Mouse (Mus musculus): Measurements from ENCODE around the gene Tax1bp3.

The Tax1bp3 gene

DNA sequence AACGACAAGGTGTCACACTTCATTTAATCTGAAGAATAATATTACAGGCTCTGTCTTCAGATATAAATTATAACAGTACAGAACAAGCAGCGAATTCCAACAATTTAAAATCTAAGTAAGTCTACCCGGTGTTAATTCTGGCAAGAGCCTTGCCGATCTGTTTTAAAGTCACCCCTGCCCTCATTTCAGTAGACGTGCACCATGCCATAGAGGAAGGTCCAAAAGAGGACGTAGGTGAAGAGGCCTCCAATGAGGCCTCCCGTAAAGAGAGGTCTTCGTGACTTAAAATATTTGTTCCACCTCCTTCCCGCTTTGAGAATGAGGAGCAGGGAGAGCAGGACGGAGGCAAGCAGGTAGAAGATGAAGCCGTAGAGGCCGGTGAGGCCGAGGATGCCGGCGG lies 697 bp upstream of the Tax1bp3 start:
- no peak for DNase-seq

- peak; percentile 79 for DNase-seq
Observed at GRCm38 (mm10) chr11:73177509-73177875, 609 bp downstream of the Tax1bp3 start.

DNA sequence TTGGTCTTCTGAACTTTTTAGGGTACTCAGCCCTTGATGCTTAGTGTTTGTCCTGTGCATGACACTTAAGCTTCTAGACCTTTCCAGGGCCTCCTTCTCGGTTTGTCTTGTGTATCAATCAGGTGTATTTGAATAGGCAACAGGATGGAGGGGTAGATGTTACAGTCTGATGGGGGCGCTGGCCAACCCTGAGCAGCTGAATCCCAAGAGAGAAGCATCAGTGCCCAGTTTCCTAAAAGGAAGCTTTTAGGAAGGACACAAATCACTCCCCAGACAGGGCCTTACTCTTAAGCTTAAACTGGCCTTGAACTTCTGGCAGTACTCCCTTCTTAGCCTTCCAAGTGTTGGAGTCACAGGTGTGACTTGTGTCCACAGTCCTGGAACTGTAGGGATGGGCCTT lies 1.0 kb downstream of the Tax1bp3 start:
- DNase-seq = peak; percentile 58

DNA sequence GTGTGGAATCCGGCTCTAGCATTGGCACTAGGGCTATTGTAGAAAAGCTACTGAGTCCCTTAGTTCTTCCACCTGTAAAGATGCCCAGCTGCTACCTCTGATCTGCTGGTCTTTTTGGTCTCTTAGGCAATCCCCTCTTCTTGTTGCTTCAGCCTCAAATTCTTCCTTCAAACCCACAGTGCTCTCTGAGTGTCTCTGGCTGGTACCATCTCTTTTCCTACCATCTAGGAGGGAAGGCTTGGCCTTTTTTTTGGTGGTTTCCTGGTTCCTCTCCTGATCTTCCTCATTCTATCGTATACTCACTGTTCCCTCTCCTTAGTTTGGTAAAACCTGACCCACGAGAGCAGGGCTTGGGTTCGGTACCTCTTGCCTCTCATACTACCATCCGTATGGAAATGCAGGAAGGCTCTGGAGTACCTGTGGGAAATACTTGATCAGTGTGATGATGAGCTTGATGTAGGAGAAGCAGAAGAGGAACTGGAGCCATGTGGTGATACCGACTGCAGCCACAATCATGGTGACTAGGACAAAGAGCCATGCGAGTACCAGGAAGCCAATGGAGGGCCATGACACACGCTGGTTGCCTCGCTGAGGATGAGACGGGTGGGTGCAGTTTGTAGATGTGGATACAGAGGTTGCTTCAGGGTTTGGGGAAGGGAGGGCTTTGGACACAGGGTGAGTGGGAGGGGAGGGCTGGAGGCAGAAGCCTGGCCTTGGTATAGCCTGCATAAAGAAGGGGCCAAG lies 9.2 kb downstream of the Tax1bp3 start:
- no peak for DNase-seq

- DNase-seq = peak; percentile 61
Observed at GRCm38 (mm10) chr11:73187231-73187630, 10.3 kb downstream of the Tax1bp3 start.

DNA sequence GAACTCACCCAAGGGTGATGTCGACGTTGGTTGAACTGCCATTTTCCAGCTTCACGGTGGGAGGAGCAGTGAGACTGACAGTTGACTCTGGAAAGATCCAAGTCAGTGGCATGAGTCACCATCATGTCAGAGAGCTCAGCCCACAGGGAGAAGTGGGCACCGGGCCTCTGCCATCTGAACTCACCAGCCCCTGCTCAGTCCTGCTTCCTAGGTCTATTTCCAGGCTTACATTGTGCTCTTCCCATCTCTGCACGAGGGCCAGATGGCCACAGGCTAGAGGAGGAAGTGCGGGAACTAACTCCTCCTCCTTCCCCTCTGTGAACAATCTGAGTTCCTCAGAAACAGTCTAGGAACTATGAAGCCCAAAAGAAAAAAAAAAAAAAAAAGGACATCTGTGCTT lies 16.2 kb downstream of the Tax1bp3 start:
- no peak for DNase-seq

DNA sequence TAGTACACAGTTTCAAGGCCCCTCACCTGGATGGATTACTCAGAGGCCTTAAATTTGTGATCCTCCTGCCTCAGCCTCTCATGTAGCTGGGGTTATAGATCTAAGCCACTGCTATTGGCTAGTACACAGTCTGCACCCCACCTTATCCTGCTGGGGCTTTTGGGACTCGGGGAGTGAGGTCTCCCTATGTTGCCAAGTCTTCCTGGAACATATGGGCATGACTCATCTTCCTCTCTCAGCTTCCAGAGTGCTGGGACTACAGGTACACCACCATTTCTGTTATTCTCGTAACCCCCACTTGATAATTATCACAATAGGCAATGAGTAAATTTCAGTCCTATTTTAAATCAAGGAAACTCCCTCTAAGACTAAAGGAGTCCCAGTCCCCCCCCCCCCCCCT lies 17.6 kb downstream of the Tax1bp3 start:
- DNase-seq = no peak

DNA sequence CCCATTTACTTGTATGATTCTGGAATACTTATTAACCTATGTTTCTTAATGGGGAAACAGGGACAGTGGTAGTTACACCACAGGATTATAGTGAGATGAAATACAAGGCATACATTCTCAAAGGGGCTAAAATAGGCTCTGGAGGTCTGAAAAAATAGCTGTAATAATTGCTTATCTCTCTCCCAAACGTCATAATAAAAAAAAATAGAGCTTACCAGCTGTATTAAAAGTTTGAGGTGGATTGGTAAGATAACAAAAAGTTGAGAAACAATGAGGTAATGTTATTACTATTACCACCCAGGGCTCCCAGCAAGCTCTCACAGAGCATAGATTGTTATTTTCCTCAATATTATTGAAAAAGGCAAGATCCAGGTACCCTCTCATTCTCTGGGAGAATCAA lies 21.3 kb downstream of the Tax1bp3 start:
- no peak for DNase-seq

GRCm38 (mm10) chr11:73198603-73199229 lies 21.8 kb downstream of the Tax1bp3 start, which contains the start of gene Ctns:
Ctns (minus strand) TSS chr11:73199042.
- DNase-seq = peak; percentile 94

DNA sequence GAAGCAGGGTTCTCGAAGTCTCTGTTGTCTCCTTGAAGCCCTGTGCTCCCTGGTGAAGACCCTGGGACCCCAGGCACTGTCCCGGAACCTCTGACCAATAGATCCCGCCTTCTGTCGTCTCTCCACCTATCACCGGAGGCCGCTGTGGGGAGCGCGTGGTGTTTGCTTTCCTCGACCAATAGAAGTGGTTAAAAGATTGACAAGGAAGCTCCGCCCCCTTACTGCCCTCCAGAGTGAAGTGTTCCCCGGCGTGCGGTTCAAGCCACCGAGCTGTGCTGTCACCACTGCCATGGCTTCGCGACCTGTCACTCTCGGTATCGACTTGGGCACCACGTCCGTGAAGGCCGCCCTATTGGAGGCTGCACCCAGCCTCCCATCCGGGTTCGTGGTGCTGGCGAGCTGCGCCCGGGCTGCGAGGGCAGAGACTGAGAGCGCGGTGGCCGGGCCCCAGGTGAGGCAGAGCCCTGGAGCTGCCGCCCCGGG lies 22.4 kb downstream of the Tax1bp3 start, which contains the start of gene Shpk:
Gene Shpk (plus strand): TSS at position 231 of the 483 bp plus-strand sequence.
- peak; percentile 98 for DNase-seq

DNA sequence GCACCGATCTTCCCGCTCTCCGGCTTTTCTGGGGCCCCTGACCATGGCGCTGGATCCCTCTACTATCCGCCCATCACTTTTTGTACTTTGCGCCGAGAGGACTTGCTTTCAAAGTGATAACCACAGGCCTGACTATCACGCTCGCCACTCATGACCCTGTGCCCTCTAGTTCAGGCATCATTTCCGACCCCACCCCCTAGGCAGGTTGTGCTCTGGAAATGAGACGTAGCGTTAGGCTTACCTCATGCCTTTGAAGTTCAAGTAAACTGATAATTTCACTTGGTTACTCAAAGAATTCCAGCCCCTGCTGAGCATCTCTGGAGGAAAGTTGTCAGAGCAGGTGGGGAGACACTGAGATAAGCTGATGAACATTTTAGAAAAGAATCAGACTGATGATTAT lies 23.0 kb downstream of the Tax1bp3 start:
- peak; percentile 55 for DNase-seq

DNA sequence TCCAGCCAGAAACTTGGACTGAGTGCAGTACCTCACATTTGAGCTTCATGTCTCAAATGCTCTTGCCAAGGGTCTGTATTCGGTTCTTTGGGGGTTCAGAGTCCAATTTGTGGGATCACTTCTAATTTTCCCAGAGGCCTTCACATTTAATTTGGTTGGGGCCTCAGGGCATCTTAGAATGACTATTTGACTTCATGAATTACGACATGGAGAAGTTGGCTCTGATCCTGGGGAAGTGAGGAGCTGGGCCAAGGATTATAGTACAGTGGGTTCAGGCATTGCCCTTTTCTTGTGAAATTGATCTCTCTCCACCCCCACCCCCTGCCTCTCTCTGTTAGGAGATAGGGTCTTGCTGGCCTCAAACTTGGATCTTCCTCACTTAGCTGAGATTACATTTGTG lies 24.1 kb downstream of the Tax1bp3 start:
- DNase-seq = peak; percentile 56

DNA sequence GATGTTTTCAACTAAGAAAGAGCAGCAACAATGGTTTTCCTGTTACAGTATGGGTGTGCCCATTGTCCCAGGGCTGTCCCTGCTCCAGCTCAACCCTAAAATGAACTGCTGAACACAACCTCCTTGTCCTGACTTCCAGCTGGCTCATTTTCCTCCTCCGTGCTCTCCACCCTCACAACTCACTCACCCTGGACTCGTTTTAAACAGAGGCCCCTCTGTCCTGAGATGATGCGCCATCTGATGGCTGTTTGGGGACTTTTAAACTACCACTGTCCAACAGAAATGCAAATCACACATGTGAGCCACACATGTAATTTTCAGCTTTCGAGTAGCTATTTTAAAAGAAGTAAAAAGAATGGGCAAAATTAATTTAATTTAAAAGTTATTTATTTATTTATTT lies 24.7 kb downstream of the Tax1bp3 start:
- no peak for DNase-seq

DNA sequence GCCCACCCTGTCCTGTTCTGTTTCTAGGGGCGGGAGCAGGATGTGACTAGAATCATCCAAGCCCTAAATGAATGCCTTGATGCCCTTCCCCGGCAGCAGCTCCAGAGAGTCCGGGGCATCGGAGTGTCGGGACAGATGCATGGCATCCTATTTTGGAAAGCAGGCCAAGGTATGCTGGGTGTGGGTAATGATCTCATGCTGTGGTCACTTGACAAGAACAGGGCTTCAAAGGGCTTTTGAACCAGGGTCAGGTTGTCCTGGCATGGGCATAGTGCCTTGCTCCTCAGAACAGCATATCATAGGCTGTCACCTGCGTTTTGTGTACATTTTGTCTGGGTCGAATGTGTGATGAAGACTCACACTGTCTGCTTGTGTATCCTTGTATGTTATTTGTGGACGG lies 27.0 kb downstream of the Tax1bp3 start:
- DNase-seq = no peak

DNA sequence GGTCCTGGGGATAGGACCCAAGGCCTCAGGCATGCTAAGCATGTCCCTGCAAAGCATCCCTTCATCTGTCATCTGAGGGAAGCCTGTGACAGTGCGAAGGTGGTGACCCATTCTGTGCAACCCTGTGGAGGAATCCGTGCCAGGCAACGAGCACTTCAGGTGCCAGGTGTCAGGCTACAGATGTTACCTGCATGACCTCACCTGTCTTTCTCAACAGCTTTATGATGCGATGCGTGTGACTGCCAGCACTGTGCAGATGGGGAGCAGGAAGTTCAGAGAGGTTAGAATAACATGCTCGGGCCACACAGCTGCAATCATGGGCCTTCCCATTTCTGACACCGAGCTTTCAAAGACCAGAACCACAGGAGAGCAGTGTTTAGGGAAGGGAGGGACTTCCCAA lies 28.3 kb downstream of the Tax1bp3 start:
- DNase-seq = no peak

- no peak for DNase-seq
Observed at GRCm38 (mm10) chr11:73207621-73208020, 30.7 kb downstream of the Tax1bp3 start.

DNA sequence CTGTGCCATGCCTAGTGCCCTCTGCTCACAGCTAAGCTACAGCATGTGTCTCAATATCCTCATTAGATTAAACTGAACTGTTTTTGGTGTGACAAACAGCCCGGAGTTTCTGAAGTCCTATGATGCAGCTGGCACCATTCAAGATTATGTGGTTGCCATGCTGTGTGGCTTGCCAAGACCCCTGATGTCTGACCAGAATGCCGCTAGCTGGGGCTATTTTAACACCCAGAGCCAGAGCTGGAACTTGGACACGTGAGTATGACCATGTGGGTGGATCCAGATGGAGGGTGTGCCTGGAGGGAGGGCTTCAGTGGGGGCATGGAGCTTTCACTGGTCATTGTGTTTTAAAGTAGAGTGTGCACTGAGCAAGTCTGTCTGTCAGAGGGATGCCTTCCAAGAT lies 37.1 kb downstream of the Tax1bp3 start:
- DNase-seq = no peak

DNA sequence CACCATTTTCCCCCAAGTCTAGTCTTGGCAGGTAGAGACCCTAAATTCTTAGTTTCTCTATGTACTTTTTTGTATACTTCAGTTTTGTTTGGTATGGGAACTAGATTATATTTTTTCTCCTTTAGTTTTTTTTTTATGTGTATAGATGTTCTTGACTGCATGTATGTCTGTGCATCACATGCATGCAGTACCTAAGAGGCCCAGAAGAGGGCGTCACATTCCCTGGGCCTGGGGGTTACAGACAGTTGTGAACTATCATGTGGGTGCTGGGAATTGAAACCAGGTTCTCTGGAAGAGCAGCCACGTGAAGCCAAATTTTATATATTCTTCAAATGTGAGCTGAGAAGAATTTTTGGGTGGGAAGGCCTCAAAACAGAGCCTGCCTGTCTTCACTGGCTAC lies 42.8 kb downstream of the Tax1bp3 start:
- DNase-seq = no peak

DNA sequence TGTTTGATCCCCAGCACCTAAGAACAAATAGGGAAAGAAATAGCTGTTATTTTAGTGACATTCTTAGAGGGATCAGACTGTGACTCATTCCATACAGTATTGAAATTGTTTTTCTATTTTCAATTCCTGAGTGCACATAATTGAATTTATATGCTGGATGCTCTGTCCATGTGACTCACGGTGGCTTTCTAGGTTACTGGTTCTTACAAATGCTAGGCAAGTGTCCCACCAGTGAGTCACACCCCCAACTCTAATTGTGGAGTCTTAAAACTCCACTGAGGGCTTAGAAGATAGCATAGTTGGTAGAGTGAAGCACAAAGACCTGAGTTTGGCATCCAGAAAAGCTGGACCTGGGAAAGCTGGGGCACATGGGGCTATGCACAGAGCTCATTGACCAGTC lies 43.8 kb downstream of the Tax1bp3 start:
- no peak for DNase-seq

GRCm38 (mm10) chr11:73222846-73223245 lies 46.0 kb downstream of the Tax1bp3 start:
- DNase-seq = no peak

- DNase-seq = peak; percentile 68
Observed at GRCm38 (mm10) chr11:73223966-73224365, 47.1 kb downstream of the Tax1bp3 start.

DNA sequence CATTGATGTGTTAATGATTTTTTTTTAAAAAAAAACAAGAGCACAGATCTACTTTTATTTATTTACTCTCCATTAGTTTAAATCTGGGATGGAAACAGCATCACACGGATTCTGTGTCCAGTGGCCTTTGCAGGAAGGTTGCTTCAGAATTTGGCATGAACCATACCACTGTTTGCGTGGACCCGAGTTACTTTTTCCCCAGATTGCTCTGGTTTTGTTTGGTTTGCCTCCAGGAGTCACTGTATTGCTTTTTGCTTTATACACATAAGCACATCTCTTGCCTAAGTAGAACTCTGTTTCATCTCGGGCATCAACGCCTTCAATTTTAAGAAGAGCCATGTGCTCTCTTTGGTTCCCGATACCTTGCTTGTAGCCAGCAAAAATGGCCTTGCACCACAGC lies 49.0 kb downstream of the Tax1bp3 start:
- DNase-seq = no peak

GRCm38 (mm10) chr11:73228881-73229280 lies 52.0 kb downstream of the Tax1bp3 start:
- DNase-seq = peak; percentile 24

DNA sequence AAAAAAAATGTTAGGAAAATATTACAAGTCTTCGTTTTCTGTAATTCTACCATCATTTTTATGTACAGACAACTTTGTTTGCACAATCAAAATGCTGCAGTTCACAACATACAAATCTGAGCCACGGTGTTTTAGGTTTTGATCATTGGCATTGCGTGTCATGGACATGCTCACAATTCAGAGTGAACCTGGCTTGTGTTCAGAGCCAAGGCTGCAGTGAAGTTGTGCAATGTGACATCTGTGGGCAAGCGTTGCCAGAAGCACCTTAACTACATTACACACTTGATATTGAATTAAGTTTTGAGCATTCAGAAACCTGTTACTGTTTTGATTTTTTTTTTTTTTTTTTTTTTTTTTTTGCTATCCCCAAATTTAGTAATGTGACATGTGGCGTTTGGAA lies 53.2 kb downstream of the Tax1bp3 start:
- DNase-seq = no peak

DNA sequence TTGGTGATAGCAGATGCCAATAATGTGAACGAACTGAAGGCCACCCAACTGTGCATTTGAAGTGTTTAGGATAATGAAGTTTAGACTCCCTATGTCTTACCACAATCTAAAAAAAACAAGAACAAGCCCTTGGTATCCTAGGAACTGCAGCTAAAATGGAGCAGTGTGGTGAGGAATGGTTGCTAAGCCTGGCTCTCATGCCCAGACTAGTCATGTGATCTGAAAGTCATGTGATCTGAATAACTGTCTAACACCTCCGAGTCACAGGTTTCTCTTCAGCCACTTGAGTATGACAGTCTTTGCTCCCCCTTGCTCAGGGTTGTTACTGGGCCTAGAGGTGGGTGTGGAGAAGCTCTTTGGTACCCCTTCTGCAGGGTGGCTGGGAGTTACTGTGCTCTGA lies 55.6 kb downstream of the Tax1bp3 start:
- no peak for DNase-seq
